12 mouse cellular contexts compared by ENCODE assay signal in genomic region chr19:5716955-5717354, GRCm38 (mm10). TPM values are rescaled to one million over a fixed set of nuclear protein-coding genes. Genes with fewer than 3 reads are reported as not detected.
A peak's percentile ranks its signal among the peaks of the same experiment; 100 is the strongest.
DNase-seq lines count a peak whose midpoint lies in the region; ATAC-seq and TF ChIP-seq lines count a peak whose summit lies in the region.
"Had no signal": no experiment of that assay in that cellular context is flagged by ENCODE, and none has a peak within 500 bp of the region (broad histone marks: within the 10 kb centered on the region; RNA-seq: fewer than 3 reads in every experiment).

No protein-coding gene starts in this region.

- 0 out of 2 replicates have a peak, but pooled peaks cover 6% of the 10 kb centered on the region for H3K4me1 ChIP-seq in forebrain, embryonic 14.5 days (ENCODE audit: control insufficient read depth, insufficient read depth, low read length)
- H3K4me1 ChIP-seq in forebrain, embryonic 16.5 days (replicated peaks; ENCODE audit: control insufficient read depth, insufficient read depth, low read length) = peaks cover 22% of the 10 kb centered on the region
- H3K4me1 ChIP-seq in liver, embryonic 13.5 days (replicated peaks) = peaks cover 100% of the 10 kb centered on the region
- peaks cover 37% of the 10 kb centered on the region for H3K4me1 ChIP-seq in liver, embryonic 11.5 days (replicated peaks; ENCODE audit: control insufficient read depth, insufficient read depth, low read length)
- H3K4me1 ChIP-seq in hindbrain, embryonic 16.5 days (ENCODE audit: control insufficient read depth, insufficient read depth, low read depth, low read length) = peaks cover 17% of the 10 kb centered on the region

- H3K36me3 ChIP-seq in forebrain, embryonic 14.5 days (ENCODE audit: control insufficient read depth, insufficient read depth, low read length) = peaks cover 89% of the 10 kb centered on the region
- H3K36me3 ChIP-seq in forebrain, embryonic 16.5 days (ENCODE audit: control insufficient read depth, insufficient read depth) = peaks cover 27% of the 10 kb centered on the region
- H3K36me3 ChIP-seq in liver, embryonic 13.5 days = peaks cover 100% of the 10 kb centered on the region
- H3K36me3 ChIP-seq in liver, embryonic 11.5 days (ENCODE audit: control insufficient read depth, insufficient read depth, low read length) = peaks cover 48% of the 10 kb centered on the region
- H3K36me3 ChIP-seq in hindbrain, embryonic 16.5 days (ENCODE audit: control insufficient read depth, insufficient read depth, low read length) = peaks cover 30% of the 10 kb centered on the region
- peaks cover 54% of the 10 kb centered on the region for H3K36me3 ChIP-seq in myocyte (ENCODE audit: control insufficient read depth, insufficient read depth)

- no peak overlapping the region for H3K4me2 ChIP-seq in forebrain, embryonic 14.5 days (ENCODE audit: low read length)
- H3K4me2 ChIP-seq in forebrain, embryonic 16.5 days (ENCODE audit: low read length) = no peak overlapping the region
- H3K4me2 ChIP-seq in liver, embryonic 13.5 days = peak overlapping the region; percentile 36; the same call in 1 of the 2 replicates
- H3K4me2 ChIP-seq in liver, embryonic 11.5 days = no peak overlapping the region
- no peak overlapping the region for H3K4me2 ChIP-seq in hindbrain, embryonic 16.5 days (ENCODE audit: low read length)
- H3K4me2 ChIP-seq in myocyte (ENCODE audit: low read depth) = no peak overlapping the region

- no peak overlapping the region for H3K9ac ChIP-seq in forebrain, embryonic 14.5 days (ENCODE audit: low read length)
- H3K9ac ChIP-seq in forebrain, embryonic 16.5 days (replicated peaks; ENCODE audit: low read depth, low read length) = no peak overlapping the region; the same call in 1 of the 2 replicates
- no peak overlapping the region for H3K9ac ChIP-seq in liver, embryonic 13.5 days
- H3K9ac ChIP-seq in liver, embryonic 11.5 days (ENCODE audit: low read depth, low read length) = no peak overlapping the region
- H3K9ac ChIP-seq in hindbrain, embryonic 16.5 days (ENCODE audit: low read depth, low read length) = peak overlapping the region; percentile 4; the same call in 1 of the 2 replicates

- no peaks in the 10 kb centered on the region for H3K9me3 ChIP-seq in forebrain, embryonic 14.5 days (replicated peaks; ENCODE audit: control insufficient read depth, low read length)
- no peaks in the 10 kb centered on the region for H3K9me3 ChIP-seq in forebrain, embryonic 16.5 days (ENCODE audit: control insufficient read depth, low read length)
- H3K9me3 ChIP-seq in liver, embryonic 13.5 days (replicated peaks) = no peaks in the 10 kb centered on the region
- no peaks in the 10 kb centered on the region for H3K9me3 ChIP-seq in liver, embryonic 11.5 days (ENCODE audit: control insufficient read depth, low read length)
- H3K9me3 ChIP-seq in hindbrain, embryonic 16.5 days (ENCODE audit: control insufficient read depth, low read length) = no peaks in the 10 kb centered on the region
- H3K9me3 ChIP-seq: heart, embryonic 10.5 days had no signal

- WGBS in forebrain, embryonic 14.5 days = 62% methylated on average over 10 of the region's 10 CpGs
- WGBS in forebrain, embryonic 16.5 days = 60% methylated on average over 10 of the region's 10 CpGs
- 77% methylated on average over 10 of the region's 10 CpGs for WGBS in liver, embryonic 13.5 days (ENCODE audit: insufficient replicate concordance)
- 65% methylated on average over 10 of the region's 10 CpGs for WGBS in liver, embryonic 11.5 days
- 43% methylated on average over 10 of the region's 10 CpGs for WGBS in hindbrain, embryonic 16.5 days

- no peaks in the 10 kb centered on the region for H3K27me3 ChIP-seq in forebrain, embryonic 14.5 days (replicated peaks; ENCODE audit: control insufficient read depth, insufficient read depth, low read length)
- H3K27me3 ChIP-seq in forebrain, embryonic 16.5 days (replicated peaks; ENCODE audit: control insufficient read depth, insufficient read depth, low read length) = no peaks in the 10 kb centered on the region
- no peaks in the 10 kb centered on the region for H3K27me3 ChIP-seq in liver, embryonic 13.5 days
- H3K27me3 ChIP-seq in liver, embryonic 11.5 days (replicated peaks; ENCODE audit: control insufficient read depth, insufficient read depth, low read length) = no peaks in the 10 kb centered on the region
- H3K27me3 ChIP-seq in hindbrain, embryonic 16.5 days (replicated peaks; ENCODE audit: control insufficient read depth, insufficient read depth, low read length) = no peaks in the 10 kb centered on the region
- H3K27me3 ChIP-seq in myocyte (ENCODE audit: control insufficient read depth, insufficient read depth, insufficient read length) = no peaks in the 10 kb centered on the region

- no peak for ATAC-seq in forebrain, embryonic 14.5 days
- ATAC-seq in forebrain, embryonic 16.5 days = no peak
- ATAC-seq in liver, embryonic 13.5 days (ENCODE audit: low read depth) = no peak
- no peak for ATAC-seq in liver, embryonic 11.5 days (replicated peaks; ENCODE audit: low FRiP score)
- no peak for ATAC-seq in hindbrain, embryonic 16.5 days

- peaks cover 27% of the 10 kb centered on the region for H3K79me2 ChIP-seq in myocyte (ENCODE audit: control insufficient read depth, insufficient read depth)

- H3K27ac ChIP-seq in forebrain, embryonic 14.5 days (ENCODE audit: low read depth, low read length) = 0 out of 2 replicates have a peak overlapping the region, but pooled peaks have one; percentile 5
- H3K27ac ChIP-seq in forebrain, embryonic 16.5 days (ENCODE audit: low read length) = no peak overlapping the region
- peak overlapping the region; percentile 99; the same call in 1 of the 2 replicates for H3K27ac ChIP-seq in liver, embryonic 13.5 days
- H3K27ac ChIP-seq in liver, embryonic 11.5 days (ENCODE audit: low read depth, low read length) = no peak overlapping the region
- H3K27ac ChIP-seq in hindbrain, embryonic 16.5 days (ENCODE audit: low read depth, low read length) = no peak overlapping the region; the same call in 1 of the 2 replicates
- H3K27ac ChIP-seq: stomach, postnatal 0 days had no signal

- no peak overlapping the region for H3K4me3 ChIP-seq in forebrain, embryonic 14.5 days (ENCODE audit: low read depth, low read length)
- H3K4me3 ChIP-seq in forebrain, embryonic 16.5 days (replicated peaks; ENCODE audit: low read length) = no peak overlapping the region
- 0 out of 2 replicates have a peak overlapping the region, but pooled peaks have one; percentile 2 for H3K4me3 ChIP-seq in liver, embryonic 13.5 days (replicated peaks)
- H3K4me3 ChIP-seq in liver, embryonic 11.5 days (ENCODE audit: low read depth, low read length) = no peak overlapping the region
- no peak overlapping the region for H3K4me3 ChIP-seq in hindbrain, embryonic 16.5 days (ENCODE audit: low read length)
- no peak overlapping the region for H3K4me3 ChIP-seq in myocyte

- DNase-seq in forebrain, embryonic 14.5 days (ENCODE audit: low spot score) = no peak
- no peak for DNase-seq in liver, embryonic 13.5 days
- no peak for DNase-seq in liver, embryonic 11.5 days (ENCODE audit: low spot score)
- DNase-seq in lung, postnatal 36 days = no peak
- DNase-seq: cerebellum, adult 2 months had no signal

- TF ChIP-seq POLR2A in myocyte (IDR thresholded peaks at IDR 0.05; ENCODE audit: insufficient read length, low read depth) = peak; percentile 27

- no peak overlapping the region for H3ac ChIP-seq in myocyte (ENCODE audit: control insufficient read depth, insufficient read length)

RNA-seq across cellular contexts. Expression of gene Ehbp1l1, which starts 9.2 kb away (rescaled TPM):
- 7.0 and 10.1 TPM in 2 replicates for polyA plus RNA-seq in forebrain, embryonic 14.5 days (2014; fragmentation: Nextera tagmentation; extraction: Ambion mirVana)
- 12.0 and 20.0 TPM in 2 replicates for polyA plus RNA-seq in forebrain, embryonic 16.5 days (2015; fragmentation: Nextera tagmentation; extraction: Ambion mirVana)
- polyA plus RNA-seq in liver, embryonic 13.5 days (2015; fragmentation: Nextera tagmentation; extraction: Ambion mirVana) = 105 and 111 TPM in 2 replicates
- polyA plus RNA-seq in liver, embryonic 11.5 days (2014; fragmentation: Nextera tagmentation; extraction: Ambion mirVana) = 64.9 and 67.1 TPM in 2 replicates
- 21.6 and 29.7 TPM in 2 replicates for polyA plus RNA-seq in hindbrain, embryonic 16.5 days (2015; fragmentation: Nextera tagmentation; extraction: Ambion mirVana)
- polyA plus RNA-seq in myocyte (2012; fragmentation: generic; extraction: Trizol) = 97.4 TPM

RNA-seq across cellular contexts. Expression of gene Fam89b, which starts 12.5 kb away (rescaled TPM):
- polyA plus RNA-seq in forebrain, embryonic 14.5 days (2014; fragmentation: Nextera tagmentation; extraction: Ambion mirVana) = 204 and 233 TPM in 2 replicates
- 170 and 177 TPM in 2 replicates for polyA plus RNA-seq in forebrain, embryonic 16.5 days (2015; fragmentation: Nextera tagmentation; extraction: Ambion mirVana)
- polyA plus RNA-seq in liver, embryonic 13.5 days (2015; fragmentation: Nextera tagmentation; extraction: Ambion mirVana) = 44.5 and 47.0 TPM in 2 replicates
- polyA plus RNA-seq in liver, embryonic 11.5 days (2014; fragmentation: Nextera tagmentation; extraction: Ambion mirVana) = 47.5 and 49.8 TPM in 2 replicates
- polyA plus RNA-seq in hindbrain, embryonic 16.5 days (2015; fragmentation: Nextera tagmentation; extraction: Ambion mirVana) = 118 and 128 TPM in 2 replicates
- 77.4 TPM for polyA plus RNA-seq in myocyte (2012; fragmentation: generic; extraction: Trizol)

RNA-seq across cellular contexts. Expression of gene Kcnk7, which starts 12.8 kb away (rescaled TPM):
- 0.17 TPM in 1 of 2 replicates, not detected in the other for polyA plus RNA-seq in forebrain, embryonic 14.5 days (2014; fragmentation: Nextera tagmentation; extraction: Ambion mirVana)
- 0.24 and 0.48 TPM in 2 replicates for polyA plus RNA-seq in forebrain, embryonic 16.5 days (2015; fragmentation: Nextera tagmentation; extraction: Ambion mirVana)
- polyA plus RNA-seq in liver, embryonic 13.5 days (2015; fragmentation: Nextera tagmentation; extraction: Ambion mirVana) = 0.21 and 0.46 TPM in 2 replicates
- 0.14 TPM in 1 of 2 replicates, not detected in the other for polyA plus RNA-seq in liver, embryonic 11.5 days (2014; fragmentation: Nextera tagmentation; extraction: Ambion mirVana)
- not detected in 2 replicates for polyA plus RNA-seq in hindbrain, embryonic 16.5 days (2015; fragmentation: Nextera tagmentation; extraction: Ambion mirVana)
- 0.12 TPM for polyA plus RNA-seq in myocyte (2012; fragmentation: generic; extraction: Trizol)
- polyA plus RNA-seq: embryonic facial prominence, embryonic 11.5 days; heart, embryonic 10.5 days; small intestine, adult 2 months had no signal

RNA-seq across cellular contexts. Expression of gene Ltbp3, which starts 23.7 kb away (rescaled TPM):
- 8.5 and 10.7 TPM in 2 replicates for polyA plus RNA-seq in forebrain, embryonic 14.5 days (2014; fragmentation: Nextera tagmentation; extraction: Ambion mirVana)
- 11.4 and 11.6 TPM in 2 replicates for polyA plus RNA-seq in forebrain, embryonic 16.5 days (2015; fragmentation: Nextera tagmentation; extraction: Ambion mirVana)
- polyA plus RNA-seq in liver, embryonic 13.5 days (2015; fragmentation: Nextera tagmentation; extraction: Ambion mirVana) = 1.1 and 2.7 TPM in 2 replicates
- polyA plus RNA-seq in liver, embryonic 11.5 days (2014; fragmentation: Nextera tagmentation; extraction: Ambion mirVana) = 4.1 and 4.6 TPM in 2 replicates
- polyA plus RNA-seq in hindbrain, embryonic 16.5 days (2015; fragmentation: Nextera tagmentation; extraction: Ambion mirVana) = 11.6 and 15.4 TPM in 2 replicates
- 100 TPM for polyA plus RNA-seq in myocyte (2012; fragmentation: generic; extraction: Trizol)

RNA-seq across cellular contexts. Expression of gene Pcnx3, which starts 28.2 kb away (rescaled TPM):
- 20.9 and 24.6 TPM in 2 replicates for polyA plus RNA-seq in forebrain, embryonic 14.5 days (2014; fragmentation: Nextera tagmentation; extraction: Ambion mirVana)
- polyA plus RNA-seq in forebrain, embryonic 16.5 days (2015; fragmentation: Nextera tagmentation; extraction: Ambion mirVana) = 24.1 and 28.7 TPM in 2 replicates
- polyA plus RNA-seq in liver, embryonic 13.5 days (2015; fragmentation: Nextera tagmentation; extraction: Ambion mirVana) = 9.1 and 10.1 TPM in 2 replicates
- polyA plus RNA-seq in liver, embryonic 11.5 days (2014; fragmentation: Nextera tagmentation; extraction: Ambion mirVana) = 22.5 and 25.0 TPM in 2 replicates
- 22.6 and 24.8 TPM in 2 replicates for polyA plus RNA-seq in hindbrain, embryonic 16.5 days (2015; fragmentation: Nextera tagmentation; extraction: Ambion mirVana)
- polyA plus RNA-seq in myocyte (2012; fragmentation: generic; extraction: Trizol) = 34.9 TPM

Comparison
In these comparisons a context has a peak if more than half of its experiments do, and no peak if none do; other contexts are left out.
1. H3K27ac ChIP-seq: peak in forebrain, embryonic 14.5 days (single experiment) and liver, embryonic 13.5 days (single experiment); none in forebrain, embryonic 16.5 days (single experiment), liver, embryonic 11.5 days (single experiment) and hindbrain, embryonic 16.5 days (single experiment).